Mouse (Mus musculus) bone marrow, adult 2 months (tissue): ENCODE results near the gene Cab39l.

Source experiments
- CTCF ChIP-seq: fragments of 200-500 bp; IDR thresholded peaks from 2 replicates; pipeline ENCODE4 v1.5.1; 2011; ENCODE audit warnings: low read length, control low read depth; ENCODE audit not compliant: control insufficient read depth, insufficient read depth
- POLR2A ChIP-seq: fragments of 200-500 bp; IDR thresholded peaks from 2 replicates; pipeline ENCODE4 v1.6.1; 2011; ENCODE audit warnings: low read depth, mild to moderate bottlenecking, control low read depth, low read length, borderline replicate concordance; ENCODE audit not compliant: control insufficient read depth

DNA sequence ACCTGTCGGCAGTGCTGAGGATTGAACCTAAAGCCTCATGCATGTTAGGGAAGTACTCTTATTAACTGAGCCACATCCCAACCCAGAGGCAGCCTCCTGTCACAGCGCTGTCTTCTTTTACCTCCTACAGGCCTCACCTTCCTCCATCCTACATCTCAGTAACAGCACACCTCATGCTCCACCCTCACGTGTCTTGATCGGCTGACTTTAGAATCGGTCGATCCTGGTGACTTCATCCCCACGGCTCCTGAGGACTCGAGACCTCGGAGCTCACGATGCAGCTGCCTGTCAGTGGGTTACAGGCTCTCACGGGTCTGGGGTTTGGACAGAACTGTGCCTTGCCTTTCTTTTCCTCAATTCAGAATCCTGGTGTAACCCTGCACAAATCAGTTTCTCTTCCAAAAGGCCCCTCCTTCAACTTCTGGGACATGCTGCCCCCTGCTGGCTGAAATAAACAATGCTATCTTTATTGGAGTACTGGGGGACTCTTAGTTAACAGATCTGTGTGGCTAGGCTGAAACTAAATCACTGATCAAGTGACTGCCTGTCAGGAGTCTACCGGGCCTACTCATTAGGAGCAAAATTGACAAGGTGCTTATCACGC is 115.3 kb downstream of the Cab39l start:
- no peak for TF ChIP-seq POLR2A
- TF ChIP-seq CTCF, result peak; percentile 33; the same call in 1 of the 2 replicates
